Mouse (Mus musculus): ENCODE measurements at regions not wholly inside any gene's neighbourhood (a gene's known extent, or its start where the extent isn't known, plus 50 kb on each side); places are given as distances from the start of the nearest gene placed in this dataset.

- no peak for DNase-seq
- intact Hi-C loops (cut with DNase I; ENCODE audit: low total_unique reads) = no loop called here
These were observed 61.7 kb upstream of the Hrasls start for GRCm38 (mm10) chr16:29147766-29148165.

- intact Hi-C loops (cut with DNase I; ENCODE audit: low total_unique reads) = no loop called here
- no peak for DNase-seq
These were observed 90.3 kb upstream of the Hrasls start for GRCm38 (mm10) chr16:29119217-29119616.

GRCm38 (mm10) chr16:29096791-29097190 is 112.7 kb upstream of the Hrasls start:
- intact Hi-C loops (cut with DNase I; ENCODE audit: low total_unique reads) = no loop called here
- DNase-seq = no peak

GRCm38 (mm10) chr16:29065961-29066360 is 136.5 kb upstream of the Mb21d2 start:
- no peak for DNase-seq
- intact Hi-C loops (cut with DNase I; ENCODE audit: low total_unique reads) = no loop called here

- intact Hi-C loops (cut with DNase I; ENCODE audit: low total_unique reads) = no loop called here
- DNase-seq = no peak
These were observed 135.8 kb upstream of the Mb21d2 start for GRCm38 (mm10) chr16:29065097-29065785.

- intact Hi-C loops (cut with DNase I; ENCODE audit: low total_unique reads) = no loop called here
- DNase-seq = no peak
These were observed 133.9 kb upstream of the Mb21d2 start for GRCm38 (mm10) chr16:29063377-29063776.

GRCm38 (mm10) chr16:29057076-29057475 is 127.6 kb upstream of the Mb21d2 start:
- DNase-seq = no peak
- intact Hi-C loops (cut with DNase I; ENCODE audit: low total_unique reads) = no loop called here

- intact Hi-C loops (cut with DNase I; ENCODE audit: low total_unique reads) = no loop called here
- DNase-seq = no peak
These were observed 125.0 kb upstream of the Mb21d2 start for GRCm38 (mm10) chr16:29054423-29054822.

- intact Hi-C loops (cut with DNase I; ENCODE audit: low total_unique reads) = no loop called here
- no peak for DNase-seq
These were observed 117.0 kb upstream of the Mb21d2 start for GRCm38 (mm10) chr16:29046453-29046993.

- intact Hi-C loops (cut with DNase I; ENCODE audit: low total_unique reads) = no loop called here
- no peak for DNase-seq
These were observed 106.0 kb upstream of the Mb21d2 start for GRCm38 (mm10) chr16:29035523-29035922.

GRCm38 (mm10) chr16:29034053-29034794 is 104.8 kb upstream of the Mb21d2 start:
- intact Hi-C loops (cut with DNase I; ENCODE audit: low total_unique reads) = loop anchor here (5.0 kb wide), 1 partner anchor 192 kb away; no protein-coding TSS in a partner anchor

GRCm38 (mm10) chr16:29033357-29033756 is 103.9 kb upstream of the Mb21d2 start:
- DNase-seq = no peak
- intact Hi-C loops (cut with DNase I; ENCODE audit: low total_unique reads) = loop anchor here (5.0 kb wide), 1 partner anchor 191 kb away; no protein-coding TSS in a partner anchor

More at GRCm38 (mm10) chr16:29034053-29034794, 104.8 kb upstream of the Mb21d2 start:
- no peak for DNase-seq

- DNase-seq = no peak
- intact Hi-C loops (cut with DNase I; ENCODE audit: low total_unique reads) = no loop called here
These were observed 98.4 kb upstream of the Mb21d2 start for GRCm38 (mm10) chr16:29027856-29028255.

GRCm38 (mm10) chr16:29001249-29001648 is 71.8 kb upstream of the Mb21d2 start:
- intact Hi-C loops (cut with DNase I; ENCODE audit: low total_unique reads) = no loop called here

GRCm38 (mm10) chr16:28999641-29000040 is 70.2 kb upstream of the Mb21d2 start:
- DNase-seq = no peak
- intact Hi-C loops (cut with DNase I; ENCODE audit: low total_unique reads) = no loop called here

More at GRCm38 (mm10) chr16:29001249-29001648, 71.8 kb upstream of the Mb21d2 start:
- peak; percentile 9 for DNase-seq

GRCm38 (mm10) chr16:28996629-28997028 is 67.2 kb upstream of the Mb21d2 start:
- DNase-seq = no peak
- intact Hi-C loops (cut with DNase I; ENCODE audit: low total_unique reads) = no loop called here

- intact Hi-C loops (cut with DNase I; ENCODE audit: low total_unique reads) = no loop called here
- no peak for DNase-seq
These were observed 61.2 kb upstream of the Mb21d2 start for GRCm38 (mm10) chr16:28990666-28991065.

GRCm38 (mm10) chr16:28984931-28985330 is 55.5 kb upstream of the Mb21d2 start:
- intact Hi-C loops (cut with DNase I; ENCODE audit: low total_unique reads) = no loop called here
- DNase-seq = no peak

- no peak for DNase-seq
- intact Hi-C loops (cut with DNase I; ENCODE audit: low total_unique reads) = no loop called here
These were observed 53.4 kb upstream of the Mb21d2 start for GRCm38 (mm10) chr16:28982901-28983300.
